In the genomic region with DNA sequence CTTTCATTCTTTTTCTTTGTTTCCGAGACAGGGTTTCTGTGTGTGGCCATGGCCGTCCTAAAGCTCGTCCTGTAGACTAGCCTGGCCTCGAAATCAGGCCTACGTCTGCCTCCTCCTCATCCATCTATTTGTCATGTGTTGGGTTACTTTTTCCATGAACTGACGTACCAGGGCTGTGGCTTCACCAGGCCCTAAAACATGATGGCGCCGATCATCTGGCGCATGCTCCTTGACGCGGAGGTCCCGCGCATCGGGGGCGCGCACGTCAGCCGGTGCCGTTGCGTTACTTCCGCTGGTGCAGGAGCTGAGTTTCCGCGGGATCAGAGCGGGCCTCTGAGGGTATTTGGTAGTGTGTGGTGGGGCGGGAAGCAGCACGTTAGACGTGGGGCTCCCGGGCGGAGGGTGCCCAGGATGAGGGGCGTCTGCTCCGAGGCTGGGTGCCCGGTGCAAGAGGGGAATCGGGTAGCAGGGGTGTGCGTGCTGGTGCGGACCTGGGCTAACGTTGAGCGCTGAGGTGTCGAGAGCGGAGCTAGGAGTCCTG, we compare ENCODE assay signal across 8 mouse cellular contexts. TPM values are rescaled to one million over a fixed set of nuclear protein-coding genes. Genes with fewer than 3 reads are reported as not detected.
A peak's percentile ranks its signal among the peaks of the same experiment; 100 is the strongest.
DNase-seq lines count a peak whose midpoint lies in the region; ATAC-seq and TF ChIP-seq lines count a peak whose summit lies in the region.
"Not testable (repeated sequence)": the region's sequence is repeated elsewhere in the genome, so short reads cannot be mapped to it uniquely, and the experiment has no call there.

Gene Gon4l, plus strand, starts transcription at position 281 of the 541 bp plus-strand sequence.

- peak within 1 kb of the TSS; percentile 53 for H3K4me2 ChIP-seq in heart, embryonic 11.5 days
- peak within 1 kb of the TSS; percentile 48 for H3K4me2 ChIP-seq in limb, embryonic 12.5 days
- H3K4me2 ChIP-seq in midbrain, embryonic 12.5 days (replicated peaks) = peak within 1 kb of the TSS; percentile 49

- H3K36me3 ChIP-seq in erythroblast, embryonic 14.5 days (ENCODE audit: control insufficient read depth) = peaks cover 14% of the 10 kb centered on the region
- H3K36me3 ChIP-seq in heart, embryonic 11.5 days (ENCODE audit: control insufficient read depth, insufficient read depth, low read length); midbrain, embryonic 12.5 days: not testable (repeated sequence)
- peaks cover 15% of the 10 kb centered on the region for H3K36me3 ChIP-seq in limb, embryonic 12.5 days

- H3K27ac ChIP-seq in heart, embryonic 11.5 days (ENCODE audit: low read depth, low read length) = peak within 1 kb of the TSS; percentile 57; the same call in 1 of the 2 replicates
- peak within 1 kb of the TSS; percentile 77; the same call in 1 of the 2 replicates for H3K27ac ChIP-seq in limb, embryonic 12.5 days
- peak within 1 kb of the TSS; percentile 86 for H3K27ac ChIP-seq in midbrain, embryonic 12.5 days (replicated peaks)

- H3K9me3 ChIP-seq in erythroblast, embryonic 14.5 days (ENCODE audit: control insufficient read depth, low read length); heart, embryonic 11.5 days (replicated peaks; ENCODE audit: control insufficient read depth, low read length); limb, embryonic 12.5 days; midbrain, embryonic 12.5 days: not testable (repeated sequence)

- peak; percentile 64 for ATAC-seq in heart, embryonic 11.5 days (replicated peaks; ENCODE audit: insufficient number of reproducible peaks, low FRiP score, low TSS enrichment)
- peak; percentile 49 for ATAC-seq in limb, embryonic 12.5 days (ENCODE audit: insufficient number of reproducible peaks, insufficient read depth, low FRiP score, low TSS enrichment, low read depth)
- peak; percentile 24 for ATAC-seq in midbrain, embryonic 12.5 days (ENCODE audit: low FRiP score, low read depth)

- H3K4me3 ChIP-seq in erythroblast, embryonic 14.5 days (replicated peaks) = peak within 1 kb of the TSS; percentile 61
- H3K4me3 ChIP-seq in heart, embryonic 11.5 days (ENCODE audit: low read depth, low read length) = peak within 1 kb of the TSS; percentile 38
- H3K4me3 ChIP-seq in limb, embryonic 12.5 days (replicated peaks) = peak within 1 kb of the TSS; percentile 43
- peak within 1 kb of the TSS; percentile 46 for H3K4me3 ChIP-seq in midbrain, embryonic 12.5 days

- H3K27me3 ChIP-seq in erythroblast, embryonic 14.5 days (ENCODE audit: control insufficient read depth); heart, embryonic 11.5 days (ENCODE audit: control insufficient read depth, insufficient read depth, low read length); limb, embryonic 12.5 days; midbrain, embryonic 12.5 days: not testable (repeated sequence)

- TF ChIP-seq POLR2A in brain, embryonic 14.5 days (IDR thresholded peaks at IDR 0.05; ENCODE audit: borderline replicate concordance, extremely low read depth, insufficient read depth, insufficient read length, poor library complexity, severe bottlenecking) = not testable (repeated sequence)

- peaks cover 11% of the 10 kb centered on the region for H3K4me1 ChIP-seq in erythroblast, embryonic 14.5 days (ENCODE audit: control insufficient read depth)
- not testable (repeated sequence) for H3K4me1 ChIP-seq in heart, embryonic 11.5 days (ENCODE audit: control insufficient read depth, insufficient read depth, low read length); limb, embryonic 12.5 days (replicated peaks); midbrain, embryonic 12.5 days

- H3K9ac ChIP-seq in heart, embryonic 11.5 days (ENCODE audit: low read depth, low read length) = 0 out of 2 replicates have a peak within 1 kb of the TSS, but pooled peaks have one; percentile 46
- H3K9ac ChIP-seq in limb, embryonic 12.5 days (replicated peaks) = peak within 1 kb of the TSS; percentile 51
- peak within 1 kb of the TSS; percentile 57 for H3K9ac ChIP-seq in midbrain, embryonic 12.5 days (replicated peaks)

- 4% methylated on average over 24 of the region's 39 CpGs for WGBS in heart, embryonic 11.5 days (ENCODE audit: insufficient replicate concordance)
- 3% methylated on average over 29 of the region's 39 CpGs for WGBS in limb, embryonic 12.5 days
- WGBS in midbrain, embryonic 12.5 days = 2% methylated on average over 33 of the region's 39 CpGs

- TF ChIP-seq CTCF in brain, embryonic 14.5 days (IDR thresholded peaks at IDR 0.05; ENCODE audit: borderline replicate concordance, extremely low read depth, insufficient read depth, insufficient read length) = not testable (repeated sequence)

- DNase-seq in CD4-positive, CD25-positive, alpha-beta regulatory T cell, adult 2 months (ENCODE audit: low read depth, low spot score) = peak; percentile 76
- DNase-seq in brain, embryonic 14.5 days (ENCODE audit: low read depth) = peak; percentile 74
- peak; percentile 38 for DNase-seq in kidney, adult 9 months
- DNase-seq in spleen, postnatal 10 days (ENCODE audit: low spot score in 2 of 2) = peak; percentile 35 to 55

RNA-seq across cellular contexts. Expression of gene Gon4l, which starts in this region (rescaled TPM):
- 25.6 and 38.4 TPM in 2 replicates for polyA plus RNA-seq in brain, embryonic 14.5 days (2012; rRNA removed)
- polyA plus RNA-seq in erythroblast, embryonic 14.5 days (2012) = 1.1 and 1.2 TPM in 2 replicates
- 11.1 and 12.9 TPM in 2 replicates for polyA plus RNA-seq in heart, embryonic 11.5 days (2014; fragmentation: Nextera tagmentation; extraction: Ambion mirVana)
- 17.2 and 18.0 TPM in 2 replicates for polyA plus RNA-seq in limb, embryonic 12.5 days (2016; fragmentation: Nextera tagmentation; extraction: Ambion mirVana)
- 18.9 and 19.8 TPM in 2 replicates for polyA plus RNA-seq in midbrain, embryonic 12.5 days (2016; fragmentation: Nextera tagmentation; extraction: Ambion mirVana)

Comparison
In these comparisons a context has a peak if more than half of its experiments do, and no peak if none do; other contexts are left out.
1. Peak in every context shown above with its lines: DNase-seq, ATAC-seq, H3K4me3 ChIP-seq and H3K27ac ChIP-seq.